Mouse (Mus musculus) gastrocnemius, postnatal 14 days (tissue): Measurements from ENCODE around the gene Idua. TPM values are rescaled to one million over a fixed set of nuclear protein-coding genes. Genes with fewer than 3 reads are reported as not detected.

Experiments
- DNase-seq: peaks from one replicate; pipeline ENCODE4 v3.0.0; 2021; ENCODE audit warnings: mixed read lengths
- intact Hi-C: fragments of 180-260 bp; cut with DNase I; formaldehyde crosslinking; loops from one replicate; pipeline ENCODE4 v1.15.1; 2025; ENCODE audit warnings: low total_unique reads
- total RNA-seq, 2 experiments: library from RNA; stranded (reverse); gene quantifications; 2 replicates each; pipeline ENCODE4 v1.2.3; 2021

Gene Idua
- total RNA-seq, 2 experiments from 2014 or later = 5.8 to 8.8 TPM

DNA sequence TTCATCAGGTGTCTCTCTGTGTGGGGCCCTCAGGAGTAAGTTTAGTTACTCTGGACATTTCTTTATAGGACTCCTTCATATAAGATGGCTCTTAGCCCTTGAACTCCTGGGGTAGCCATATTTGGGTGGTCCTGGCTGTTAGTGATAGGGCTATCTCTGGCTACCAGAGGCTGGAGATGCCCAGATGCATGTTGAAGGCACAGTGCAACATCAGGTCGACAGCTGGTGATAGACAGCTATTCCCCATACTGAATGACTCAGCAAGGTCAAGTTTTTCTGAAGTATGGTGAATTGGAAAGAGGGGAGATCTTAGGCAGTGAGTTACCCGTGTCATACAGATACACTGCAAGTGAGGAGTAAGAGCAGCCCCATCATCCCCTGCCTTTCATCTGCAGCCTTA is 47.6 kb downstream of the Idua start:
- DNase-seq = no peak
- intact Hi-C loops = no loop called here

GRCm38 (mm10) chr5:108708419-108708818 is 48.3 kb downstream of the Idua start:
- DNase-seq = no peak
- intact Hi-C loops = no loop called here

- DNase-seq = no peak
- intact Hi-C loops = no loop called here
These were observed 49.0 kb downstream of the Idua start for GRCm38 (mm10) chr5:108708981-108709731.

GRCm38 (mm10) chr5:108711968-108712367 is 51.8 kb downstream of the Idua start:
- no peak for DNase-seq
- intact Hi-C loops = no loop called here

GRCm38 (mm10) chr5:108713096-108713495 is 53.0 kb downstream of the Idua start:
- no peak for DNase-seq
- intact Hi-C loops = no loop called here

GRCm38 (mm10) chr5:108713691-108714090 is 53.6 kb downstream of the Idua start:
- intact Hi-C loops = no loop called here
- DNase-seq = no peak

DNA sequence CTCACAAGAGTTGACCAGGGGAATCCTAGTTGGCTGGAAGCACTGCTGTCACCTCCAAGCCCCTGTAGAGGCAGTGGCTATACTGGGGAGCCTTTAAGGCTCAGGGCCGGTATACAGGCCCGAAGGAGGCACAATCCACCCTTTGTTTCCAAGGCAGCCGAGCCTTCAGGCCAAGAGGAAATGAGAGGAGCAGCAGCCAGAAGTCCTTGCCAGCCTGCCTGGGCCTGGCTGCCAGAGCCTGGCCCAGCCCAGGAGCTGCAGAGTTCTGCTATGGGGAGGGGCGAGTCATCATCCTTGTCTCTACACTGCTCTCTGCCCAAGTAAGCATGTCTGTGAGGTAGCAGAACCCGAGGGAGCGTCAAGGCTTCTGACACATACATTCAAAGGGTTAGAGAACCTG is 54.0 kb downstream of the Idua start:
- intact Hi-C loops = no loop called here
- DNase-seq = peak; percentile 35

GRCm38 (mm10) chr5:108715974-108716373 is 55.8 kb downstream of the Idua start:
- intact Hi-C loops = no loop called here
- DNase-seq = no peak

GRCm38 (mm10) chr5:108718051-108718450 is 57.9 kb downstream of the Idua start:
- DNase-seq = no peak
- intact Hi-C loops = no loop called here

DNA sequence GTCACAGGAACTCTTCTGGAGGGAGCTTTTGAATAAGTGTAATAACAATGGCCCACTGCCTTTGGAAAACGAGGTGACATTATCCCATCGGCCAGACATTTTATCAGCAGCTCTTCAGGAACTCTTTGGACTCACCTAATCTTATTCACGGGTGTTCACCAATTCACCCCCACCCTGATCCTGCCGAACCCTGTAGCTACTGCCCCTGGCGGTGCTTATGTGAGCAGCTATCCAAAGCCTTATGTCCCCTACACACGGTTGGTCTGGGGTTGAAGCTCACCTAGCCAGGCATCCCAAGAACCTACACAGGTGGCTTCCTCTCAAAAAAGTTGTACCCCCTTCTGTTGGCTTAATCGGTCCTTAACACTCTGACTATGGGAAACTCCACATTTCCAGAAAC is 59.6 kb downstream of the Idua start:
- DNase-seq = no peak
- intact Hi-C loops = no loop called here

- intact Hi-C loops = no loop called here
- no peak for DNase-seq
These were observed 63.9 kb downstream of the Idua start for GRCm38 (mm10) chr5:108724006-108724405.

GRCm38 (mm10) chr5:108726557-108727248 is 66.6 kb downstream of the Idua start:
- peak; percentile 69 for DNase-seq
- intact Hi-C loops = loop anchor here (5.0 kb wide), 2 partner anchors 34 to 54 kb away; partner anchors contain the start of gene Fgfrl1

DNA sequence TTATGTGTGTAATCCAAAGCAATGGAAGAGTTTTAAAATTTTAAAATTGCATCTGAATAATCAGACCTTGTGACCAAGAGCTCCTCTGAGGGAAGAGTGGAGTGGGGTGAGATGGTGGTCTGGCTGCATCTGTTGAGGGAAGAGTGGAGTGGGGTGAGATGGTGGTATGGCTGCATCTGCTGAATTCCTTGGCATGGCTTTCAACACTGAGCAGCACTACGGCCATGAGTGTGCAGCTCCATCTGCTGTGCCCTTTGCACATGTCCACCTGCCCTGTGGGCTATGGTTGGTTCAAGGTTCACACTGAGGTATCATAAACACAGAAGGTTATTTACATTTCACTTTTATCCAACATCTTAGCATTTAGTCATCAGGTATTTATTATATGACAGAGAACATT is 67.3 kb downstream of the Idua start:
- intact Hi-C loops = loop anchor here (5.0 kb wide), 2 partner anchors 35 to 55 kb away; partner anchors contain the start of gene Fgfrl1
- no peak for DNase-seq

Other genes starting within 250 kb of the Idua start
- gene Atp5k, start 225.9 kb upstream of the Idua start, total RNA-seq = 100 to 1,000 TPM; 853 to 974 TPM
- gene Mfsd7a, start 211.4 kb upstream of the Idua start, total RNA-seq = 1 to 10 TPM; 1.3 to 1.6 TPM
- gene Pcgf3, start 199.1 kb upstream of the Idua start, total RNA-seq = 10 to 100 TPM; 40.5 to 46.2 TPM
- gene Cplx1, start 110.3 kb upstream of the Idua start, total RNA-seq = under 1 TPM; 0.20 to 0.43 TPM
- gene Gak, start 30.6 kb upstream of the Idua start, total RNA-seq = 10 to 100 TPM; 14.7 to 15.6 TPM
- gene Tmem175, start 30.6 kb upstream of the Idua start, total RNA-seq = 1 to 10 TPM; 5.5 to 5.6 TPM
- 1 to 10 TPM; 4.5 to 5.2 TPM for gene Dgkq, start 9.3 kb downstream of the Idua start, total RNA-seq
- not detected for gene Slc26a1, start 15.2 kb downstream of the Idua start, total RNA-seq
- 10 to 100 TPM; 31.9 to 45.4 TPM for gene Fgfrl1, start 32.1 kb downstream of the Idua start, total RNA-seq
- gene Rnf212, start 114.7 kb downstream of the Idua start, total RNA-seq = not detected
- not detected for gene Tmed11, start 135.0 kb downstream of the Idua start, total RNA-seq
- not detected for gene Vmn2r8, start 148.5 kb downstream of the Idua start, total RNA-seq
- gene Vmn2r9, start 192.3 kb downstream of the Idua start, total RNA-seq = not detected